Mouse (Mus musculus) embryonic facial prominence, embryonic 15.5 days (tissue): ENCODE results near the gene Astn2. TPM values are rescaled to one million over a fixed set of nuclear protein-coding genes. Genes with fewer than 3 reads are reported as not detected.

Experiments
- ATAC-seq: fragments of 200-750 bp; cut with Nextera tagmentation; 2 replicates; pipeline ENCODE4 v1.8.0; 2017; ENCODE audit warnings: low read depth, moderate TSS enrichment; ENCODE audit not compliant: insufficient number of reproducible peaks, low FRiP score, low TSS enrichment
- H3K27ac ChIP-seq: fragments of 300-500 bp; sonication (generic); replicated peaks from 2 replicates; pipeline ENCODE4 v1.5.1; 2015; ENCODE audit warnings: mild to moderate bottlenecking, inconsistent platforms
- H3K27me3 ChIP-seq: fragments of 300-500 bp; sonication (generic); 2 replicates; pipeline ENCODE4 v1.6.1; 2015; ENCODE audit warnings: inconsistent platforms
- H3K36me3 ChIP-seq: fragments of 300-500 bp; sonication (generic); 2 replicates; pipeline ENCODE4 v1.6.1; 2015; ENCODE audit warnings: mild to moderate bottlenecking, inconsistent platforms
- H3K4me1 ChIP-seq: fragments of 300-500 bp; sonication (generic); 2 replicates; pipeline ENCODE4 v1.6.1; 2015; ENCODE audit warnings: inconsistent platforms
- H3K4me2 ChIP-seq: fragments of 300-500 bp; sonication (generic); replicated peaks from 2 replicates; pipeline ENCODE4 v1.6.1; 2015; ENCODE audit warnings: mild to moderate bottlenecking, inconsistent platforms
- H3K4me3 ChIP-seq: fragments of 300-500 bp; sonication (generic); replicated peaks from 2 replicates; pipeline ENCODE4 v1.5.1; 2015; ENCODE audit warnings: mild to moderate bottlenecking, inconsistent platforms
- H3K9ac ChIP-seq: fragments of 300-500 bp; sonication (generic); 2 replicates; pipeline ENCODE4 v1.6.1; 2015; ENCODE audit warnings: inconsistent platforms
- H3K9me3 ChIP-seq: fragments of 300-500 bp; sonication (generic); replicated peaks from 2 replicates; pipeline ENCODE4 v1.6.1; 2016; ENCODE audit warnings: inconsistent platforms
- WGBS: fragments of 180-500 bp; shearing (Covaris S2); methylation state at CpG from one replicate; pipeline ENCODE4 v1.1.7; 2015; 5-methylcytosine and 5-hydroxymethylcytosine counted together
- polyA plus RNA-seq: library from polyadenylated mRNA; unstranded; fragments of >200 nt; fragmentation: Nextera tagmentation; extraction: Ambion mirVana; gene quantifications from 2 replicates; pipeline ENCODE4 v1.2.1, GENCODE M21; 2015

Gene Astn2
- polyA plus RNA-seq, 1 experiment from 2014 or later, result 1.6 TPM

GRCm38 (mm10) chr4:66169485-66169884 is 234.9 kb downstream of the Astn2 start:
- WGBS, result 51% methylated on average over 2 of the region's 2 CpGs
- ATAC-seq, result no peak
- no peak overlapping the region for H3K4me3 ChIP-seq
- H3K27me3 ChIP-seq, result no peaks in the 10 kb centered on the region
- H3K4me1 ChIP-seq, result no peaks in the 10 kb centered on the region
- no peak overlapping the region for H3K9ac ChIP-seq
- H3K27ac ChIP-seq, result no peak overlapping the region
- H3K36me3 ChIP-seq, result no peaks in the 10 kb centered on the region
- no peaks in the 10 kb centered on the region for H3K9me3 ChIP-seq
- no peak overlapping the region for H3K4me2 ChIP-seq

- H3K4me2 ChIP-seq, result no peak overlapping the region
- H3K36me3 ChIP-seq, result no peaks in the 10 kb centered on the region
- 61% methylated on average over 3 of the region's 3 CpGs for WGBS
- H3K27me3 ChIP-seq, result no peaks in the 10 kb centered on the region
- no peak overlapping the region for H3K9ac ChIP-seq
- no peaks in the 10 kb centered on the region for H3K9me3 ChIP-seq
- no peak for ATAC-seq
- H3K4me1 ChIP-seq, result no peaks in the 10 kb centered on the region
- no peak overlapping the region for H3K27ac ChIP-seq
- no peak overlapping the region for H3K4me3 ChIP-seq
These were observed 245.7 kb downstream of the Astn2 start for GRCm38 (mm10) chr4:66158714-66159113.

DNA sequence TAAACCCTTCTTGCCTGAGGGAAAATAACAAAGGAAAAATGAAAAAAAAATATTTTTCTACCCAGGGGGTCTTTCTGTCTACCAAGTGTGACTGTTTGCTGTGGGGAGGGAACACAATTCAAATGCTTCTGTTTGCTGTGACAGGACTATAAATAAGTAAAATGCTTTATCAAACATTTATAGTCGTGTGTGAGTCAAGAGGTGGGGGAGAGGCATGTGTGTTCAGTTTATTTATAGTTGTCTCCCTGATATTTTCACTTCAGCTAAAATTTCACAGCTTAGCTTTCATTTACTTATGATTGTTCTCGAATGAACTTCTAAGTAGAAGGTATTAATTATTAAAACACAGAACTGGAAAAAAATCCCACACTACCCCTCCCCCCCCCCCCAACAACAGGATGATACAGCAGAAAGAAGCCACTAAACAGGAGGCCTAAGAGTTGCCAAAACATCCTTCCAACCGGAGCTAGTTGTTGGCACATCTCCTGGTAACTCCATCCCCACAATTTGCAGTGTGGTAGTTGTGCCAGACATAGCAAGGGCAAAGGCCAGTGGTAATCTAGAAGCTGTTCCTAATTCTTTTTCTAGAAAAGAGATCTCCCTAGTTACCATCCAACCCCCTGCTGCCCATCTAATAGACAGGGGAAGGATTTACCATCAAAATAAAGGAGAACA is 246.8 kb downstream of the Astn2 start:
- Histone ChIP-seq H3K4me1 (no peaks in the 10 kb centered on the region), H3K27me3 (no peaks in the 10 kb centered on the region), H3K9me3 (no peaks in the 10 kb centered on the region)

DNA sequence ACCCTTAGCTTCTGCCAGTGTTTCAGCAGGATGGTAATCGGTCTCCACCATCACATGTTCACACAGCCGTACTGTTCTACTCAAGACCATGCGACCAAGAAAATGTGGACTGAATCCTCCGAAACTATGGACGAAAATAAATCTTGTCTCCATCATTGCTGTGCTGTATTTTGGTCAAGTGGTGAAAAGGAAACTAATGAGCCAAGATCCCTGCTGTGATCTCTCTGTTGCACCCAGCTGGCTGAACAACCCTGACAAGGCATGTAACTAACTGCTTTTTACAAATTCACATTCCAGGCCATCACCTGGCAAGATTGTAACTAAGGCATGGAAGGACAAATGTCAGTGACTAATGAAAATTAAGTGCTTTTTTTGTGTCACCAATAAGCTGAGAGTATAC is 257.9 kb downstream of the Astn2 start:
- no peak overlapping the region for H3K4me2 ChIP-seq
- H3K4me3 ChIP-seq, result no peak overlapping the region
- no peak overlapping the region for H3K9ac ChIP-seq
- no peak for ATAC-seq
- H3K27ac ChIP-seq, result no peak overlapping the region
- no peaks in the 10 kb centered on the region for H3K9me3 ChIP-seq
- 91% methylated on average over 5 of the region's 5 CpGs for WGBS
- no peaks in the 10 kb centered on the region for H3K27me3 ChIP-seq
- H3K36me3 ChIP-seq, result no peaks in the 10 kb centered on the region
- no peaks in the 10 kb centered on the region for H3K4me1 ChIP-seq

More for the DNA sequence above, 246.8 kb downstream of the Astn2 start:
- WGBS, result 51% methylated on average over 3 of the region's 3 CpGs
- Histone ChIP-seq H3K4me2 (no peak overlapping the region), H3K36me3 (no peaks in the 10 kb centered on the region), H3K4me3 (no peak overlapping the region), H3K27ac (no peak overlapping the region), H3K9ac (no peak overlapping the region)
- ATAC-seq, result no peak

GRCm38 (mm10) chr4:66126181-66126580 is 278.2 kb downstream of the Astn2 start:
- Histone ChIP-seq H3K4me3 (no peak overlapping the region), H3K9me3 (no peaks in the 10 kb centered on the region), H3K27me3 (no peaks in the 10 kb centered on the region), H3K36me3 (no peaks in the 10 kb centered on the region), H3K4me1 (no peaks in the 10 kb centered on the region), H3K9ac (no peak overlapping the region), H3K4me2 (no peak overlapping the region), H3K27ac (no peak overlapping the region)
- ATAC-seq, result no peak
- 59% methylated on average over 3 of the region's 3 CpGs for WGBS

DNA sequence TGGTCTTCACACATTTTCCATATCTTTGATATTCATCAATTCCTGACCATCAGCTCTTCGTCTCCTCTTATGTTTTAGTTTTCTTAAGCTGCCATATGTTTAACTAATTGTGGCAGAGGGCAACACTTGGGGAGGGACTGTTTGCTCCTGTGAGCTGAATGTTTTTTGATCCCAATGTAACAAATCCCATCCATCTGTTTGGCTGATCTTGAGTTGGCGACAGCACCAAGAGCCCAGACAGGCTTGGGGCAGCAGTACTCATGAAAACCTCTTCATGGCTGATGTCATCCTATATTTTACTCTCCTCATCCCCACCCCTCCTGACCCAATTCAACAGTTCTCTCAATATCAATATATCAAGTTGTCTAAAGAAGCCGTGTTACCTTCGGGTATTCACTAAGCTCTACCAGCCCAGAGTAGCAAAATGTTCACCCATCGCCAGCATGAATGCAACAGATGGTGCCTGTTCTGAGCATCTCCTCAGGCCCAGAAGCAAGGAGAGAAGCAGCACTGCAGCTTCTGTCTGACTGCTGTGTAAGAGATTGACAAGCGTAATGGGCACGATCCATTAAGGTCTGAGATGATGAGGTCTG is 281.5 kb downstream of the Astn2 start:
- no peak overlapping the region for H3K4me3 ChIP-seq
- no peaks in the 10 kb centered on the region for H3K36me3 ChIP-seq
- no peak overlapping the region for H3K27ac ChIP-seq
- no peaks in the 10 kb centered on the region for H3K9me3 ChIP-seq
- H3K9ac ChIP-seq, result no peak overlapping the region
- 86% methylated on average over 7 of the region's 7 CpGs for WGBS
- no peaks in the 10 kb centered on the region for H3K4me1 ChIP-seq
- H3K27me3 ChIP-seq, result no peaks in the 10 kb centered on the region
- H3K4me2 ChIP-seq, result no peak overlapping the region
- ATAC-seq, result no peak

DNA sequence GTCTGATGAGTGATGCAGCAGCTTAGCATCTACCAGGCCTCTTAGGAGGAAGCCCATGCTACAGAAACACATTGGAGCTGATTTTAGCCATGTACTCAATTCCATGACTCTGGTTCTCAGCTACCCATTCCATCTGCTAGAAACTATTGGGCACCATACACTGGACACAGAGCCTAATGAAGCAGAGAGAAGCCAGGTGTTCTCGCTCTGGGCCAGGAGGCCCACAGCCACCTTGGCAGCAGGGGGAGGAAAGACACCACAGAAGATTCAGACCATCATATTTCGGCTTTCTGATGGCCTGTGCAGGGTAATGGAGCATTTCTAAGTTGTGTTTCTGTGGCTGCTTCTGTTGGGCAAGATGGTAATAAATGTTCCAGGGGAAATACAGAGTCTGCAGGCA is 290.2 kb downstream of the Astn2 start:
- WGBS, result 81% methylated on average over 2 of the region's 2 CpGs
- H3K9me3 ChIP-seq, result no peaks in the 10 kb centered on the region
- no peak overlapping the region for H3K4me2 ChIP-seq
- no peak for ATAC-seq
- H3K4me3 ChIP-seq, result no peak overlapping the region
- no peaks in the 10 kb centered on the region for H3K4me1 ChIP-seq
- no peaks in the 10 kb centered on the region for H3K36me3 ChIP-seq
- H3K27ac ChIP-seq, result no peak overlapping the region
- no peaks in the 10 kb centered on the region for H3K27me3 ChIP-seq
- no peak overlapping the region for H3K9ac ChIP-seq

GRCm38 (mm10) chr4:66102037-66102436 is 302.4 kb downstream of the Astn2 start:
- no peak for ATAC-seq
- WGBS, result 53% methylated on average over 5 of the region's 5 CpGs
- no peak overlapping the region for H3K9ac ChIP-seq
- no peak overlapping the region for H3K4me3 ChIP-seq
- H3K4me2 ChIP-seq, result no peak overlapping the region
- H3K36me3 ChIP-seq, result no peaks in the 10 kb centered on the region
- no peak overlapping the region for H3K27ac ChIP-seq
- no peaks in the 10 kb centered on the region for H3K27me3 ChIP-seq
- no peaks in the 10 kb centered on the region for H3K4me1 ChIP-seq
- no peaks in the 10 kb centered on the region for H3K9me3 ChIP-seq

DNA sequence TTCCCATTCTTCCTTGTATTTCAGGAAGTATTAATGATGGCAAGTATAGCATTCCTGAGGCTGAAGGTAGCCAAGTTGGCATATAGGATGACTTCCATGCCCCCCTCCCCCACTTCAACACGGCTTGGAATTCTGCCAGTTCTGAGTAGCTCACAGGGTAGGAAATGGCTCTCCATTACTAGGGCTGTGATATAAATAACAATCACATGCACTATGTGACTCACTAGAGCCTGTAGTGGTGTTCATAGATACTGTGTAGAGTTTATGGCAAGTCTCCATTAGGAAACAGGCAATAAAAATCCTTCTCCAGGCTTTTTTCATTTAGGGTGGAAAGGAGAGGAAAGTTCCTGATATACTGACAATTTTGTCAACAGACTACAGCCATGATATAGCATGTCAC is 306.8 kb downstream of the Astn2 start:
- Histone ChIP-seq H3K27me3 (no peaks in the 10 kb centered on the region), H3K36me3 (no peaks in the 10 kb centered on the region), H3K27ac (no peak overlapping the region), H3K4me3 (no peak overlapping the region), H3K4me2 (no peak overlapping the region), H3K4me1 (no peaks in the 10 kb centered on the region), H3K9ac (no peak overlapping the region), H3K9me3 (no peaks in the 10 kb centered on the region)
- WGBS, result 87% methylated on average over 1 of the region's 1 CpGs
- no peak for ATAC-seq

DNA sequence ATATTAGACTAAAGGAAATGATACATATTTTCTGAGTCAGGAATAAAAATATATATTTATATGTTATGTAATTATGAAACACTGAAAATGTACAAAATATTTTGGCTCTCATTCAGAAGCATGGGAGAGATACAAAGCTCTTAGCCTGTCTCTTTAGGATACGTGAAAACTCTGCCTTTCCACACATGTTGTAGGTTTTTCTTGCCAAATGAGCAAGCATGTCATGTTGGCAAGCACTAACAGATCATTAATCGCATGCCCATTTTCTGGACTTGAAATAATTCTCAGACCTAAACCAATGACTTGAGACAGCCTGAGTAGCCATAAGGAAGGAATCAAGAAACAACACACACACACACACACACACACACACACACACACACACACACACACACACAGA is 308.3 kb downstream of the Astn2 start:
- ATAC-seq, result no peak
- WGBS, result 40% methylated on average over 2 of the region's 2 CpGs
- Histone ChIP-seq H3K9me3 (no peaks in the 10 kb centered on the region), H3K4me2 (no peak overlapping the region), H3K36me3 (no peaks in the 10 kb centered on the region), H3K27me3 (no peaks in the 10 kb centered on the region), H3K4me3 (no peak overlapping the region), H3K4me1 (no peaks in the 10 kb centered on the region), H3K9ac (no peak overlapping the region), H3K27ac (no peak overlapping the region)

DNA sequence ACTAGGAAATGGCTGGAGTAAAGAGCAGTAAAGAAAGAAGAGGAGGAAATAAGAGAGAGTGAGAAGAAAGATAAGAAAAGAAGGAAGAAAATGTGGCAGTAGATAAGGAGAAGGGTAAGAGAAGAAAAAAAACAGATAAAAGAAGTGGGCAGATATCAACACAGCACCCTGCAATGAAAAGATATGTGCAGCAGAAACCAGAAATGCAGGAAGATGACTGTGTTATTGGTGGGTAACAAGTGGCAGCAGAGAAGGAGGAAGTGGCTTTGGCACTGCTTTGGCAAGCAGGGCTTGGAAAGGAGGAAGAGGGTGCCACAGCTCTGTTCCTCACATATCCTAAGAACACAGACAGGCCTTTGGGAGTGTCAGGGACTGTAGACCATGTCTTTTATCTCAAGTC is 347.2 kb downstream of the Astn2 start:
- Histone ChIP-seq H3K4me1 (no peaks in the 10 kb centered on the region), H3K36me3 (no peaks in the 10 kb centered on the region), H3K9ac (no peak overlapping the region), H3K27ac (no peak overlapping the region), H3K27me3 (no peaks in the 10 kb centered on the region), H3K4me3 (no peak overlapping the region), H3K9me3 (no peaks in the 10 kb centered on the region), H3K4me2 (no peak overlapping the region)
- no peak for ATAC-seq

GRCm38 (mm10) chr4:66055690-66056089 is 348.7 kb downstream of the Astn2 start:
- no peak overlapping the region for H3K4me3 ChIP-seq
- H3K27me3 ChIP-seq, result no peaks in the 10 kb centered on the region
- no peak overlapping the region for H3K27ac ChIP-seq
- no peaks in the 10 kb centered on the region for H3K36me3 ChIP-seq
- ATAC-seq, result no peak
- no peak overlapping the region for H3K4me2 ChIP-seq
- no peaks in the 10 kb centered on the region for H3K4me1 ChIP-seq
- no peak overlapping the region for H3K9ac ChIP-seq
- no peaks in the 10 kb centered on the region for H3K9me3 ChIP-seq
- WGBS, result 79% methylated on average over 4 of the region's 4 CpGs
